ENCODE assay signal across 17 mouse cellular contexts in genomic region chr11:97502383-97502782, GRCm38 (mm10). TPM values are rescaled to one million over a fixed set of nuclear protein-coding genes. Genes with fewer than 3 reads are reported as not detected.
DNase-seq lines count a peak whose midpoint lies in the region; ATAC-seq and TF ChIP-seq lines count a peak whose summit lies in the region.
"Had no signal": no experiment of that assay in that cellular context is flagged by ENCODE, and none has a peak within 500 bp of the region (broad histone marks: within the 10 kb centered on the region; RNA-seq: fewer than 3 reads in every experiment).

No protein-coding gene starts in this region.

- H3K9me3 ChIP-seq in heart, postnatal 0 days (replicated peaks; ENCODE audit: control insufficient read depth, low read length), result no peaks in the 10 kb centered on the region
- H3K9me3 ChIP-seq in heart, embryonic 10.5 days, result no peaks in the 10 kb centered on the region
- H3K9me3 ChIP-seq in lung, embryonic 16.5 days (ENCODE audit: control insufficient read depth, low read length), result no peaks in the 10 kb centered on the region
- no peaks in the 10 kb centered on the region for H3K9me3 ChIP-seq in ES-E14 (ENCODE audit: control insufficient read depth, insufficient read depth, low read depth, low read length)
- no peaks in the 10 kb centered on the region for H3K9me3 ChIP-seq in stomach, embryonic 15.5 days
- H3K9me3 ChIP-seq: liver, embryonic 13.5 days had no signal

- DNase-seq in heart, postnatal 0 days (ENCODE audit: low spot score), result no peak
- DNase-seq in heart, embryonic 10.5 days (ENCODE audit: low spot score), result no peak
- no peak for DNase-seq in lung, postnatal 25 days (ENCODE audit: low spot score)
- DNase-seq in ES-E14 (ENCODE audit: low read depth, low spot score), result peak; percentile 51
- no peak for DNase-seq in thymus, postnatal 0 days (ENCODE audit: low spot score)
- DNase-seq: adrenal gland, adult 2 months; gastrocnemius, postnatal 25 days; heart, postnatal 14 days; kidney, postnatal 36 days; liver, embryonic 13.5 days; thymus, adult 18-20 months had no signal

- no peak for TF ChIP-seq EP300 in heart, postnatal 0 days (IDR thresholded peaks at IDR 0.05; ENCODE audit: low read depth)

- no peaks in the 10 kb centered on the region for H3K27me3 ChIP-seq in heart, postnatal 0 days (ENCODE audit: control insufficient read depth, insufficient read depth, low read length)
- H3K27me3 ChIP-seq in heart, embryonic 10.5 days (ENCODE audit: insufficient read depth, poor library complexity, severe bottlenecking), result peaks cover 62% of the 10 kb centered on the region
- H3K27me3 ChIP-seq in lung, embryonic 16.5 days (ENCODE audit: control insufficient read depth, insufficient read depth, low read depth, low read length), result peaks cover 13% of the 10 kb centered on the region; the same call in 1 of the 2 replicates
- H3K27me3 ChIP-seq in stomach, embryonic 15.5 days (replicated peaks), result peaks cover 26% of the 10 kb centered on the region
- H3K27me3 ChIP-seq: megakaryocyte, embryonic 14.5 days; Patski had no signal

- H3K9ac ChIP-seq in heart, postnatal 0 days (replicated peaks; ENCODE audit: low read depth, low read length), result no peak overlapping the region
- no peak overlapping the region for H3K9ac ChIP-seq in lung, embryonic 16.5 days (ENCODE audit: low read length)
- H3K9ac ChIP-seq in ES-E14 (ENCODE audit: insufficient read depth, low read depth, low read length, poor library complexity, severe bottlenecking), result no peak overlapping the region
- no peak overlapping the region for H3K9ac ChIP-seq in stomach, embryonic 15.5 days
- H3K9ac ChIP-seq: liver, embryonic 13.5 days had no signal

- WGBS in heart, postnatal 0 days, result 57% methylated on average over 9 of the region's 9 CpGs
- 37% methylated on average over 9 of the region's 9 CpGs for WGBS in heart, embryonic 10.5 days
- whole genome bisulfite sequencing in lung, embryonic 16.5 days, result 40% methylated on average over 9 of the region's 9 CpGs
- 47% methylated on average over 9 of the region's 9 CpGs for WGBS in stomach, embryonic 15.5 days

- H3K4me2 ChIP-seq in heart, postnatal 0 days (ENCODE audit: low read depth, low read length), result no peak overlapping the region
- no peak overlapping the region for H3K4me2 ChIP-seq in lung, embryonic 16.5 days (ENCODE audit: low read depth, low read length)
- H3K4me2 ChIP-seq in stomach, embryonic 15.5 days, result no peak overlapping the region
- H3K4me2 ChIP-seq: liver, embryonic 13.5 days had no signal

- H3K27ac ChIP-seq in heart, postnatal 0 days (ENCODE audit: low read depth), result no peak overlapping the region
- H3K27ac ChIP-seq in heart, embryonic 10.5 days, result no peak overlapping the region
- no peak overlapping the region for H3K27ac ChIP-seq in lung, embryonic 16.5 days (ENCODE audit: low read length)
- H3K27ac ChIP-seq in ES-E14 (ENCODE audit: insufficient read depth, low read depth, low read length, poor library complexity, severe bottlenecking), result no peak overlapping the region
- no peak overlapping the region for H3K27ac ChIP-seq in stomach, embryonic 15.5 days
- H3K27ac ChIP-seq: liver, embryonic 13.5 days had no signal

- no peak for TF ChIP-seq CTCF in heart, postnatal 0 days (IDR thresholded peaks at IDR 0.05; ENCODE audit: low read depth)

- peaks cover 44% of the 10 kb centered on the region for H3K36me3 ChIP-seq in heart, postnatal 0 days (replicated peaks; ENCODE audit: control insufficient read depth, insufficient read depth, low read length)
- H3K36me3 ChIP-seq in heart, embryonic 10.5 days, result peaks cover 44% of the 10 kb centered on the region
- H3K36me3 ChIP-seq in lung, embryonic 16.5 days (ENCODE audit: control insufficient read depth, insufficient read depth, low read length), result peaks cover 2% of the 10 kb centered on the region; the same call in 1 of the 2 replicates
- no peaks in the 10 kb centered on the region for H3K36me3 ChIP-seq in ES-E14 (ENCODE audit: control insufficient read depth, insufficient read depth, low read length, poor library complexity, severe bottlenecking)
- H3K36me3 ChIP-seq in stomach, embryonic 15.5 days, result peaks cover 6% of the 10 kb centered on the region; the same call in 1 of the 2 replicates

- ATAC-seq in heart, postnatal 0 days (ENCODE audit: insufficient read depth, low read depth), result 0 out of 2 replicates have a peak, but pooled peaks have one; percentile 22
- ATAC-seq in lung, embryonic 16.5 days (ENCODE audit: low read depth), result peak; percentile 53
- peak; percentile 55; the same call in 1 of the 2 replicates for ATAC-seq in stomach, embryonic 15.5 days (ENCODE audit: insufficient read depth, low FRiP score, low read depth)
- ATAC-seq: forebrain, embryonic 16.5 days; inflammation-experienced regulatory T-cells, adult 6 months; Patski had no signal

- in situ Hi-C loops in ES-E14 (cut with MboI; ENCODE audit: low sequenced_read_pairs in 2 of 2, unreplicated experiment in 2 of 2), result no loop called here

- H3K4me3 ChIP-seq in heart, postnatal 0 days (ENCODE audit: low read depth, low read length), result no peak overlapping the region
- no peak overlapping the region for H3K4me3 ChIP-seq in heart, embryonic 10.5 days
- no peak overlapping the region for H3K4me3 ChIP-seq in lung, embryonic 16.5 days (ENCODE audit: low read length)
- no peak overlapping the region for H3K4me3 ChIP-seq in ES-E14 (ENCODE audit: insufficient read depth in 1 of 2, low read depth in 1 of 2, low read length in 2 of 2, poor library complexity in 1 of 2, severe bottlenecking in 1 of 2)
- no peak overlapping the region for H3K4me3 ChIP-seq in stomach, embryonic 15.5 days (replicated peaks)
- H3K4me3 ChIP-seq: liver, embryonic 13.5 days; megakaryocyte, embryonic 14.5 days had no signal

- H3K4me1 ChIP-seq in heart, postnatal 0 days (ENCODE audit: control insufficient read depth, insufficient read depth), result no peaks in the 10 kb centered on the region
- peaks cover 33% of the 10 kb centered on the region for H3K4me1 ChIP-seq in heart, embryonic 10.5 days
- peaks cover 5% of the 10 kb centered on the region; the same call in 1 of the 2 replicates for H3K4me1 ChIP-seq in lung, embryonic 16.5 days (replicated peaks; ENCODE audit: control insufficient read depth, insufficient read depth, low read length)
- peaks cover 8 to 30% of the 10 kb centered on the region in 2 experiments for H3K4me1 ChIP-seq in ES-E14 (ENCODE audit: control insufficient read depth in 2 of 2, insufficient read depth in 2 of 2, low read length in 2 of 2, poor library complexity in 1 of 2)
- 0 out of 2 replicates have a peak, but pooled peaks cover 11% of the 10 kb centered on the region for H3K4me1 ChIP-seq in stomach, embryonic 15.5 days

TF ChIP-seq in ES-E14, 5 proteins besides CTCF, POLR2A, EP300 and RAD21:
- TF ChIP-seq MAFK (IDR thresholded peaks at IDR 0.05; ENCODE audit: insufficient read depth, low read depth, low read length), result no peak
- no peak for TF ChIP-seq ZC3H11A (IDR thresholded peaks at IDR 0.05; ENCODE audit: borderline replicate concordance, low read depth, low read length)
- TF ChIP-seq HCFC1 (IDR thresholded peaks at IDR 0.05; ENCODE audit: borderline replicate concordance, insufficient read depth, low read length), result no peak
- TF ChIP-seq CHD2 (IDR thresholded peaks at IDR 0.05; ENCODE audit: low read depth, low read length), result no peak
- no peak for TF ChIP-seq ZNF384 (IDR thresholded peaks at IDR 0.05; ENCODE audit: low read depth, low read length)
TF ChIP-seq in ES-E14: peak in this region for 0.

RNA-seq across cellular contexts. Expression of gene 4933428G20Rik, which starts 2.2 kb away (rescaled TPM):
- not detected in 2 replicates for total RNA-seq in heart, postnatal 0 days (2014; rRNA removed; ENCODE audit: low replicate concordance)
- 0.45 TPM in 2 replicates for polyA plus RNA-seq in heart, postnatal 0 days (2015; fragmentation: Nextera tagmentation; extraction: Ambion mirVana)
- 1.3 TPM in 2 replicates for polyA plus RNA-seq in heart, embryonic 10.5 days (2016; fragmentation: Nextera tagmentation; extraction: Ambion mirVana)
- polyA plus RNA-seq in lung, embryonic 16.5 days (2015; fragmentation: Nextera tagmentation; extraction: Ambion mirVana), result 0.74 and 0.87 TPM in 2 replicates
- total RNA-seq in ES-E14 (2012; rRNA removed), result 0.36 and 0.63 TPM in 2 replicates
- 0.71 and 0.89 TPM in 2 replicates for polyA plus RNA-seq in stomach, embryonic 15.5 days (2015; fragmentation: Nextera tagmentation; extraction: Ambion mirVana)
- polyA plus RNA-seq in thymus, postnatal 0 days (2015; fragmentation: Nextera tagmentation; extraction: Ambion mirVana), result 0.09 and 0.12 TPM in 2 replicates
- total RNA-seq: gastrocnemius, postnatal 25 days; heart, postnatal 14 days had no signal
- polyA plus RNA-seq: inflammation-experienced regulatory T-cells, adult 6 months had no signal
